Mouse (Mus musculus): ENCODE measurements around the gene Rack1. TPM values are rescaled to one million over a fixed set of nuclear protein-coding genes. Genes with fewer than 3 reads are reported as not detected.
"Not testable (repeated sequence)": the region's sequence is repeated elsewhere in the genome, so short reads cannot be mapped to it uniquely, and the experiment has no call there.

Rack1 gene
- polyA plus RNA-seq, 1 experiment from 2014 or later: 713 TPM

DNA sequence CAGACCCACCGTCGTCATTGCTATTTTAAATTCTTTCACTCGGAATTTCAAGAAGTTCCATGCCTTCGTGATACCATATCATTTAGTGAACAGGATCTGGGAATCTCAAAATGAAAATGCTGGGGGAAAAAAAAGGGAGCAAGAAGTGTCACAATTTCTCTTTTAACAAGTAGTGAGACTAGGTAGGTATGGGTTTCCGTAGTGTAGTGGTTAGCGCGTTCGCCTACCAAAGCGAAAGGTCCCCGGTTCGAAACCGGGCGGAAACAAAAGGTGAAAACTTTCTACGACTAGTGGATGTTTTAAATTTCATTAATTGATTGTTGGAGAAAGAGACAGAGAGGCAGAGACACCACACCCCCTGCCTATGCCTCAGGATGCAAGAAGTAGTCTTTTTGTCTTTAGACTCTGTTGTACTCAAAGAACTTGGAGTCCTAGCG, 23.4 kb downstream of the Rack1 start:
- Histone ChIP-seq H3K27ac (no peak overlapping the region), H3K9ac (0 out of 2 replicates have a peak overlapping the region, but pooled peaks have one; percentile 34), H3K4me3 (peak overlapping the region; percentile 39), H3K9me3 (no peaks in the 10 kb centered on the region), H3K4me1 (peaks cover 24% of the 10 kb centered on the region), H3K27me3 (peaks cover 5% of the 10 kb centered on the region; the same call in 1 of the 2 replicates), H3K36me3 (no peaks in the 10 kb centered on the region), H3K4me2 (peak overlapping the region; percentile 71)
- no peak for ATAC-seq (ENCODE audit: borderline replicate concordance, extremely low read depth, low FRiP score, low TSS enrichment)
- WGBS: under 1% methylated on average over 15 of the region's 15 CpGs

DNA sequence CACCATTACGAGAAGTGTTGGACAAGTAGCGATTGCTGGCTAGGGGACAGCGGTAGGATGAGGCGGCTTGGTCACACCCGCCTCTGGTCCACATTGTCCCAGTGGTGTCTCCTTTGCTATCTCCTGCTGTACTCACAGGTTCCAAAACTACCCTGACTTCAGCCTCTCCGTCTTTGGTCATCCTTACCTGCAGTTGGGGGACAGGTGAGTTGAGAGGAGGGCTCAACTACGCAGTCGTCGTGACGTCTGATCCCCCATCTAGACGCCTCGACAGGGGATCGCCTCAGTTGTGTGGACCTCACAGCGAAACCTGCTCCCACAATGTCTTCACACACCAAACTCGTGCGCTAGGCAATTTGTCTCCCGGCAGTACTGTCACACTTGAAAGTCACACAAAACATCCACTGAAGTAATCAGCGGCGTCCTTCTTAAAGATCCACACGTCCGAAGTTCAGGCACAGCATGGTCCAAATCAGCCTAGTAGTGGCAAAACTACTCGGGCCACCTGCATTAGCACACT, 24.2 kb downstream of the Rack1 start:
- Histone ChIP-seq H3K27ac (no peak overlapping the region), H3K4me3 (peak overlapping the region; percentile 39), H3K9ac (peak overlapping the region; percentile 34; the same call in 1 of the 2 replicates), H3K4me1 (peaks cover 20% of the 10 kb centered on the region), H3K4me2 (peak overlapping the region; percentile 71), H3K27me3 (peaks cover 5% of the 10 kb centered on the region; the same call in 1 of the 2 replicates), H3K36me3 (no peaks in the 10 kb centered on the region), H3K9me3 (no peaks in the 10 kb centered on the region)
- 5% methylated on average over 22 of the region's 22 CpGs for WGBS
- no peak for ATAC-seq (ENCODE audit: borderline replicate concordance, extremely low read depth, low FRiP score, low TSS enrichment)

DNA sequence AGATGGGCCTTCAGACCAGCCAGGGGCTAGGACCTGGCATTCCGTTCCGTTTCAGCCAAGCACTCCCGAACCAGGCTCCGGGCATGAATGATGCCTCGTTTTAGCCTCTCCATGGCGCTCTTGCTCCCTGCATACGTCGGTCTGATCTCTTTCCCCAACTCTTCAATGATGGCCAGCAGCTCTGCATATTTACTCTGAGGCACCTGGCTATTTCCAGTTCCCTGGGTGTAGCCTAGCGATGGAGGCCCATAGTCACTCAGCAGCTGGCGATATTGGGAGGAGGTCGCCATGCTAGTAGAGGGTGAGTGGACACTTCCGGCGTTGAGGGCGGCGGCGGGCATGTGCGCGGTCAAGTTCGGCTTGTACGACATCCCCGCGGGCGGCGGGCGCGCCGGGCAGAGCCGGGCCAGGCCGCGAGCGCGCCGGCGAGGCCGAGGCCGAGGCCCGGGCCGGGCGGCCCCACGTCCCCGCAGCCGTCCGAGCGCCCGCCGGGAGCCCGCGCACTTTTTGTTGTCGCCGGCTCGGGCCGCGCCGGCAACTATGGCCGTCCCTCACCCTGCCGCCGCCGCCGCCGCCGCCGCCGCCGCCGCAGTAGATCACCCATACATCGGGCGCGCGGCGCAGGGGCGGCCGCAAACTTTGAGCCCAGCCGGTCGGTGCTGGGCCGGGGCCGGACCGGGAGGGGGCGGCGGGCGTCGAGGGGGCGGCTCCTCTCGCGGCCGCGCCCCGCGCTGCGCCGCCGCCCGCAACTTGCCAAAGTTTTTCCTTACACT, 26.0 kb downstream of the Rack1 start, which contains the start of the genes Trim7 and Gm12184:
Gene Trim7, plus strand, starts transcription at position 162 of the 773 bp plus-strand sequence.
Gene Gm12184, minus strand, starts transcription at position 677 of the 773 bp plus-strand sequence.
- Histone ChIP-seq H3K4me2 (peak within 1 kb of the TSS; percentile 74), H3K4me1 (peaks cover 20% of the 10 kb centered on the region), H3K9ac (peak within 1 kb of the TSS; percentile 54), H3K27ac (peak within 1 kb of the TSS; percentile 70), H3K4me3 (peak within 1 kb of the TSS; percentile 50)
- H3K36me3 ChIP-seq, H3K27me3 ChIP-seq, H3K9me3 ChIP-seq: not testable (repeated sequence)
- ATAC-seq (ENCODE audit: borderline replicate concordance, extremely low read depth, low FRiP score, low TSS enrichment): peak; percentile 87
- WGBS: under 1% methylated on average over 39 of the region's 92 CpGs

DNA sequence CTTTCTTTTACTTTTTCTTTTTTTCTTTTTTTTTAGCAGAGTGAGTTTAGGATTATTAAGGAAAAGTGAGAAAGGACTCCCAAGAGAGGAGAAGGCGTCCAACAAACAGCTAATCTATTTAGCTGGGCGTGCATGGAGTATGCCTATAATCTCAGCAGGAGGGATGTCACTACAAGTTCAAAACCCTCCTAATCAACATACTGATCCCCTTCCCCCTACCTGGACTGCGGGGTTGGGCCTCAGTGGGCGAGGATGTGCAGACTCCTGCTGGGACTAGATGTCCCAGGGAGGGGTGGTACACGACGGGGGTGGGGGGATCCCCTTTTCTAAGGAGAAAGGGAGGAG, 26.6 kb downstream of the Rack1 start:
- H3K9me3 ChIP-seq: no peaks in the 10 kb centered on the region
- 0% methylated on average over 6 of the region's 6 CpGs for WGBS
- H3K36me3 ChIP-seq: no peaks in the 10 kb centered on the region
- peak overlapping the region; percentile 54 for H3K9ac ChIP-seq
- peak; percentile 39; the same call in 1 of the 2 replicates for ATAC-seq (ENCODE audit: borderline replicate concordance, extremely low read depth, low FRiP score, low TSS enrichment)
- H3K27ac ChIP-seq: peak overlapping the region; percentile 70
- peak overlapping the region; percentile 50 for H3K4me3 ChIP-seq
- H3K4me2 ChIP-seq: peak overlapping the region; percentile 74
- H3K4me1 ChIP-seq: peaks cover 20% of the 10 kb centered on the region
- H3K27me3 ChIP-seq: peaks cover 5% of the 10 kb centered on the region; the same call in 1 of the 2 replicates

DNA sequence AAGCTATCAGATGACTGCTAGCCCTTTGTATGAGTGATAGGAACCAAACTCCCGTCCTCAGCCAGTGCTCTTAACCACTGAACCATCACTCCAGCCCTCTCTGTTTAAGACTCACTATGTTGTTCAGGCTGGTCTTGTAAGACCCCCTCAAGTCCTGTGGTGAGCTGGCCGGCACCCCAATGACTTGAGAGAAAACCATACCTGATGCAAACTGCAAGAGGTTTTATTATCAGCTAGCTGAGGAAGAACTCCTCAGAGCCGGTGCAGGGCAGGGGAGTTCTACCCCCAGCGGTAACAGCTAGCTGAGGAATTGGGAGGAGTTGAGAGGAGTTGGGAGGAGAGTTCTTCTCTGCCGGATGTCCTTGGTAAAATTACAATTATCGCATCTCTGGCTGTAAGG, 27.8 kb downstream of the Rack1 start:
- Histone ChIP-seq H3K27me3 (peaks cover 5% of the 10 kb centered on the region; the same call in 1 of the 2 replicates), H3K9me3 (no peaks in the 10 kb centered on the region), H3K9ac (no peak overlapping the region), H3K4me3 (no peak overlapping the region), H3K4me1 (peaks cover 20% of the 10 kb centered on the region), H3K27ac (no peak overlapping the region), H3K36me3 (no peaks in the 10 kb centered on the region), H3K4me2 (no peak overlapping the region)
- WGBS: 70% methylated on average over 6 of the region's 6 CpGs
- no peak for ATAC-seq (ENCODE audit: borderline replicate concordance, extremely low read depth, low FRiP score, low TSS enrichment)

GRCm38 (mm10) chr11:48830279-48830678, 30.1 kb downstream of the Rack1 start:
- ATAC-seq (ENCODE audit: borderline replicate concordance, extremely low read depth, low FRiP score, low TSS enrichment): no peak
- Histone ChIP-seq H3K36me3 (no peaks in the 10 kb centered on the region), H3K4me3 (no peak overlapping the region), H3K4me1 (peaks cover 10% of the 10 kb centered on the region), H3K9ac (no peak overlapping the region), H3K27ac (no peak overlapping the region), H3K4me2 (no peak overlapping the region), H3K27me3 (no peaks in the 10 kb centered on the region), H3K9me3 (no peaks in the 10 kb centered on the region)
- 38% methylated on average over 2 of the region's 2 CpGs for WGBS

GRCm38 (mm10) chr11:48831273-48831672, 31.1 kb downstream of the Rack1 start:
- WGBS: 53% methylated on average over 2 of the region's 2 CpGs
- no peaks in the 10 kb centered on the region for H3K36me3 ChIP-seq
- no peak overlapping the region for H3K4me2 ChIP-seq
- H3K9ac ChIP-seq: no peak overlapping the region
- H3K27me3 ChIP-seq: no peaks in the 10 kb centered on the region
- no peaks in the 10 kb centered on the region for H3K9me3 ChIP-seq
- H3K4me1 ChIP-seq: peaks cover 10% of the 10 kb centered on the region
- no peak overlapping the region for H3K4me3 ChIP-seq
- no peak for ATAC-seq (ENCODE audit: borderline replicate concordance, extremely low read depth, low FRiP score, low TSS enrichment)
- no peak overlapping the region for H3K27ac ChIP-seq

- H3K36me3 ChIP-seq: no peaks in the 10 kb centered on the region
- H3K27me3 ChIP-seq: no peaks in the 10 kb centered on the region
- no peak overlapping the region for H3K9ac ChIP-seq
- H3K4me2 ChIP-seq: peak overlapping the region; percentile 59
- peak overlapping the region; percentile 70 for H3K4me3 ChIP-seq
- no peak for ATAC-seq (ENCODE audit: borderline replicate concordance, extremely low read depth, low FRiP score, low TSS enrichment)
- WGBS: 28% methylated on average over 9 of the region's 9 CpGs
- no peaks in the 10 kb centered on the region for H3K9me3 ChIP-seq
- peaks cover 11% of the 10 kb centered on the region for H3K4me1 ChIP-seq
- 0 out of 2 replicates have a peak overlapping the region, but pooled peaks have one; percentile 73 for H3K27ac ChIP-seq
Measured at GRCm38 (mm10) chr11:48833078-48833730, 33.1 kb downstream of the Rack1 start.

- H3K4me3 ChIP-seq: peak overlapping the region; percentile 70
- no peaks in the 10 kb centered on the region for H3K27me3 ChIP-seq
- H3K4me2 ChIP-seq: peak overlapping the region; percentile 59
- no peaks in the 10 kb centered on the region for H3K9me3 ChIP-seq
- H3K36me3 ChIP-seq: no peaks in the 10 kb centered on the region
- WGBS: 1% methylated on average over 30 of the region's 30 CpGs
- H3K27ac ChIP-seq: peak overlapping the region; percentile 73
- H3K9ac ChIP-seq: peak overlapping the region; percentile 67
- peak; percentile 88 for ATAC-seq (ENCODE audit: borderline replicate concordance, extremely low read depth, low FRiP score, low TSS enrichment)
- H3K4me1 ChIP-seq: peaks cover 11% of the 10 kb centered on the region
Measured at GRCm38 (mm10) chr11:48833731-48834639, 33.9 kb downstream of the Rack1 start.

GRCm38 (mm10) chr11:48835923-48836322, 35.8 kb downstream of the Rack1 start:
- H3K4me2 ChIP-seq: no peak overlapping the region
- H3K36me3 ChIP-seq: no peaks in the 10 kb centered on the region
- H3K27ac ChIP-seq: no peak overlapping the region
- no peaks in the 10 kb centered on the region for H3K27me3 ChIP-seq
- no peak for ATAC-seq (ENCODE audit: borderline replicate concordance, extremely low read depth, low FRiP score, low TSS enrichment)
- H3K9me3 ChIP-seq: no peaks in the 10 kb centered on the region
- H3K4me1 ChIP-seq: peaks cover 11% of the 10 kb centered on the region
- 74% methylated on average over 6 of the region's 6 CpGs for WGBS
- H3K9ac ChIP-seq: no peak overlapping the region
- H3K4me3 ChIP-seq: no peak overlapping the region

DNA sequence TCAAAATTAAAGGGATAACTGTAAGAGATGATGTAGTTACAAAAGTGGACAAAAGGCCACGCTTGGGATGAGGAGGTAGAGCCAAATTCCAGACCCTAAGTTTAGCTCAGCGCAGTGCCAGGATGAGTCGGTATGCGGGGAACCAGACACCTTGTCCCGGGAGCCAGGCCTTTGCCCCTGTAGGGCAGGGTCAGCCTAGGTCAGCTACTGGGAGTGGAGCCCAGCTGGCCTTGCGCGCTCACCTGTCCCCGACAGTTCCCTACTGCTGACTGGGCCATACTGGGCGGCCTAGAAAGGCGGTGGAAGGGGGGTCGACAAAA, 36.8 kb downstream of the Rack1 start:
- Histone ChIP-seq H3K27ac (no peak overlapping the region), H3K4me1 (peaks cover 11% of the 10 kb centered on the region), H3K27me3 (no peaks in the 10 kb centered on the region), H3K4me2 (peak overlapping the region; percentile 91), H3K36me3 (no peaks in the 10 kb centered on the region), H3K9ac (peak overlapping the region; percentile 62; the same call in 1 of the 2 replicates), H3K9me3 (no peaks in the 10 kb centered on the region), H3K4me3 (peak overlapping the region; percentile 88)
- no peak for ATAC-seq (ENCODE audit: borderline replicate concordance, extremely low read depth, low FRiP score, low TSS enrichment)
- WGBS: 17% methylated on average over 11 of the region's 11 CpGs

Measured in lung, embryonic 15.5 days (tissue).